Mouse (Mus musculus): ENCODE results near the gene Olfr1080.
"Not testable (repeated sequence)": the region's sequence is repeated elsewhere in the genome, so short reads cannot be mapped to it uniquely, and the experiment has no call there.

The Olfr1080 gene

GRCm38 (mm10) chr2:86558135-86558534 is at the start of gene Olfr1080:
Gene Olfr1080 (minus strand): TSS chr2:86558235.
- not testable (repeated sequence) for DNase-seq (ENCODE audit: low spot score)

DNA sequence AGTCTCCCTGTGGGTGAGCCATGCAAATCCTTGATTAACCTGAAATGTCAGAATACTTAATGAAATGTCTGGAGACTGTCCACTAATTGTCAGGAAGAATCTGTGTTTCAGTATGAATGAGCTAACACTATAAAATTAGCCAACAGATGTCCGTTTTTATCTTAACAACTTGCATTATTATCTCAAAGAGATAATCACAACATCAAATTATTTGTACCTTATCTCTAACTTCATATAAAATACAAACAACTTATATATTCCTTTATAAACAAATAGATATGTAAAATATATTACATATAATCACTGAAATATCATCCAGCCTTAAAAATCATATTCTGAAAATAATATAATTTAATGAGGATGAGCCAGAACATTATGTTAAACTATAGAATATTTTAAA is 40.8 kb upstream of the Olfr1080 start, which contains the start of gene Olfr1082:
Olfr1082 (minus strand) TSS at position 101 of the 400 bp plus-strand sequence.
- not testable (repeated sequence) for DNase-seq (ENCODE audit: low spot score)

DNA sequence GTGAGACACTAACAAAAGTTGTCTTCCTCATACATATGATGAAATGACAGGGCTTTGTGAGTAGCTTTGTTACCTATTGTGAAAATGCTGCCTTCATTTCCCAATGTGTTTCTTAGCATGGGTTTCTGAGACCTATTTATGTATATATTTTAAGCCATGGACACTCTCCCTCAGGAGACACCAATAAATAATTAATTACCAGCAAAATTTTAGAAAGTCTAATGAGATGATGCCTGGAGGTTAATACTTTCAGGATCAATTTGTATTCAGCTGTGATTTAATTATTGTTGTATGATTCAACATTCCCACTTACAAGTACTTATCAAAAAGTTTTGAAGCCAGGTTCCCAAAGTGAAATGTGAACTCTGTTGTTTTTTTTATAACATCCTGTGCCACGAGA is 15.7 kb downstream of the Olfr1080 start, which contains the start of gene Olfr1079:
Olfr1079 (minus strand) TSS at position 101 of the 400 bp plus-strand sequence.
- no peak for DNase-seq (ENCODE audit: low spot score)

GRCm38 (mm10) chr2:86530991-86531390 is 27.0 kb downstream of the Olfr1080 start:
- DNase-seq (ENCODE audit: low spot score), result no peak

DNA sequence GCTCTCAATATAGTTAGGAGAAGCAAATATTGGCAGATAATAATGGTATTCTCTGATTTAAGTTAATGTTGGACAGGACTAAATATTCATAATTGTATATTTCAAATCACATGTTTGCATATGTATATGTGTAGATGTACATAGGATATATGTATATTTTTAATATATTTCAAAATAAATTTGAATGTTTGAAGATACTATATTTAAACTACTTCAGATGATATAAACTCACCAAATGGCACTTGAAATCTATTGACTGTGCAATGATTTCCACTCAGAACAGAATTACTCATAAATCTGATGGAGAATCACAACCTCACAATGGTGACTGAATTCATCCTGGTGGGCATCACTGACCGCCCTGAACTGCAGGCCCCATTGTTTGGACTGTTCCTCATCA is 49.9 kb downstream of the Olfr1080 start, which contains the start of gene Olfr1076:
Olfr1076 (plus strand) TSS at position 301 of the 400 bp plus-strand sequence.
- DNase-seq (ENCODE audit: low spot score), result no peak
